Mouse (Mus musculus) retina, postnatal 1 day (tissue): ENCODE measurements at regions not wholly inside any gene's neighbourhood (a gene's known extent, or its start where the extent isn't known, plus 50 kb on each side); places are given as distances from the start of the nearest gene placed in this dataset.

Experiments used
- DNase-seq: peaks from one replicate; pipeline ENCODE4 v3.0.0-alpha.2; 2012

DNA sequence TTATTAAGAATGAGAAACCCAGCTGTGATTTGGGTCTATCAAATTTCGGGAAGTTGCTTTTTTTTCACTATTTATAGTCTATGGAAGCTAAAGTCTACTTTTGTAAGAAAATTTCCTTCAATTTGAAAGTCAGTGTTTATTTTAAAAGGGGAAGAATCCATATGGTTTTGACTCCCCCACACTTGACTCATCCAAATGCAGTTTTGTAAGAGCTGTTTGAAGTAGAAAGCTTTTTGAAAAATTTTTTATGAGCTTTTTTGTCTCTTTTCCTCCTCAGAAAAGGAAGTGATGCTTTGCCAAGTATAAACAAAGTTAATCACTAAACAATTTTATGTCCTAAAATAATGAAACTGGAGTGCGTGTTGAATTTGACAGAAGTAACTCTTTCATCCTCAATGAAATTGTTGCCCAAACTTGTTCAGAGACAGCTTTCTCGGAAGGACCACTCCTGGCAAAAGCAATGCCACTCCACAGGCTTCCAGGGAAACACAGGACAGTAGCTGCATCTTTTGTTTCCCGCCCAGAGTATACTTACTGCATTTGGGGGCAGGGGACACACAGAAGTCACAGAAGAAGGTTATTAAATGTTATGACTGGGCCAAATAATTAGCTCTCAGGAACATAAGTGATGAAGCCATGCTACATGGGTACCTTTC, 196.4 kb upstream of the Dcn start:
- no peak for DNase-seq

DNA sequence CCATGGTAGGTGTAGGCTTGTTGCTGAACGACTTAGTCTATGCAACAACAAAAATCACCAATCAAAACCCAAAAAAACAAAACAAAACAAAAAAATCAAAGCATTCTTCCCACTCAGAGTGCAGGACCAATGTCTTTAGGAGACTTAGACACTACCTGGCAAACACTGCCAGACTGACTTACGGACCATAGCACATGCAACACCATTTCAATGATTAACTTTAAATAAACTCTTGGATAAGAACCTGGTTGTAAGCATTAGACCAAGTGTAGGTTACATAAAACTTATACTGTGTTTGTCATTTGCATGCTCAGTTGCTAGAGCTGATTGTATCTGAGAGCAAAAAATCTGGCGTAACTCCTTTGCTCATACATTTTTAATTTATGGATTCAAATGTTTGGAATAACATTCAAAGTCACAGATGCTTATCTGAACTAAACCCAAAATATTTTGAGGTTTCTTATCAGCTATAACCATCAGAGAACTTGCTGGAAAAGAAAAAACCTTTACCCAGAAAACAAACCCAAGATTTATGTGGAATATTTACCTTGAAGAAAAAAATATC, 174.5 kb upstream of the Dcn start:
- no peak for DNase-seq

DNA sequence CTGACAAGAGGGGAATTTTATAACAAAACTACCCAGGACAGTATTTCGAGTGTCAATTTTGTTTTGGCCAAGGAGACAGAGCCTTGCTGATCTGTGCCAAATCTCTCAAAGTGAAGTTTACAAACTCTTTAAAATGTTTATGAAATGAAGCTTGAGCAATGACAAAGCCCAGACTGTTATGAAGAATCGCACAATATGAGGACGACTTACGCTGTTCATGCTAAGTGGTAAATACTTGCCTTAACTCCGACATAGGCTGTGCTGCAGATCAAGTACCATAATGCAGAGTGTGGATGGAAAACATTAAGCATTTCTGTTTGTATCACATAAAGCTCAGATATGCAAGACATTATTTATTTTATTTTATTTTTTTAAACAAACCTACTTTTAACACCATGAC, 169.8 kb upstream of the Dcn start:
- no peak for DNase-seq

DNA sequence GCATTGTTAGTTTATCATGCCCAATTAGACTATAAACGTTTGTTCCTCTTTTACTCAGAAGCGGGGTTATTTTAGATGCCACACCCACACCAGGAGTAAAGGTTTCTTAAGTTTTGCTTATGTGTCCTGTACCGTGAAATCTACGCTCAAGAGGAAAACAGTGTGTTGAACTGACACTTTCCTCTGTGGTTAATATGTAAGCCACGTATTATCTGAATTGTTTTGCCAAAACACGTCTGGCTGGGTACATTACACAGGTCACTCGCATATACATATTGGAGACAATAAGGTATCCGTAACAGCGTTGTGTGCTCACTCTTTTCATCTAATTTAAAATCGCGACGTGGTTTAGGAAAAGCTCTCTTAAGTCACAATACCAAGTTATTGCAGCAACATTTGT, 166.9 kb upstream of the Dcn start:
- no peak for DNase-seq

DNA sequence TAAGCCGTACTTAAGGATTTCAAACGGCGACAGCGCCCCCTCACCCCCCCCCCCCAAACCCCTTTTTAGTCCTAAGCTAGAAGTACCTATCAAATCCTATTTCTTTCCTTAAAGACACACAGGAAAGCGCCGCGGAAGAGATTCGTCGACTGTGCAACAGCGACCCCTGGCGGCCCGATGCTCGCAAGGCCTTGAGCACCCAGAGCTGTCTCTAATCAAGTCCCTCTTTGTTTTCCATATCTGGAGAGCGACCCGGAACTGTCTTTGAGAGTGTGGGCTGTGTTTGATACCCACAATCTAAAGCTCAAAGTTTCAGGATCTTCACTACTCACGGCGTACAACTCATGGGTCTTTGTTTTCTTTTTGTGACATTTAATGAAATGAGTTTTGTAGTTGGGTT, 166.4 kb upstream of the Dcn start:
- DNase-seq = peak; percentile 96

DNA sequence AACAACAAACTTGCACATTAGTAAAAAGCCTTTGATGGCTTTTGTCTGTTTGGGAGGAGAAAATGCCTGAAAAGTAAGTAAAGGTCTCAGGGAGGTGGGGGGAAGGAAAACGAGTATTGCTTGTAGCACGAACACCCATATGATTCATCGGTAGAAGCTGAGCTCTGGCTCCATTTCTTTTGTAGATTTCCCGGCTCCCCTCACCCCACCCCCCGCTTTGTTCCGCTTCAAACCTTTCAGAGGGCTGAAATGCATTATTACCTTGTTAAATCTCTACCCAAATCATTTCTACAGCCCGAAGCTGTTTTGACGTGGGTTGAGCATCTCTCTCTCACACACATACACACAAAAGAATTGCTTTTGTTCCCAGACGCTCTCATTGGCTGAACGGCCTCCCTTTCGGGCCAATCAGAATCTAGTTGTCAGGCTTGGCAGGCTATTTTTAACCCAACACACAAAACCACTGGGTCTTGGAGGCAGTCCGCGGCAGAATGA, 166.0 kb upstream of the Dcn start:
- DNase-seq = peak; percentile 97

DNA sequence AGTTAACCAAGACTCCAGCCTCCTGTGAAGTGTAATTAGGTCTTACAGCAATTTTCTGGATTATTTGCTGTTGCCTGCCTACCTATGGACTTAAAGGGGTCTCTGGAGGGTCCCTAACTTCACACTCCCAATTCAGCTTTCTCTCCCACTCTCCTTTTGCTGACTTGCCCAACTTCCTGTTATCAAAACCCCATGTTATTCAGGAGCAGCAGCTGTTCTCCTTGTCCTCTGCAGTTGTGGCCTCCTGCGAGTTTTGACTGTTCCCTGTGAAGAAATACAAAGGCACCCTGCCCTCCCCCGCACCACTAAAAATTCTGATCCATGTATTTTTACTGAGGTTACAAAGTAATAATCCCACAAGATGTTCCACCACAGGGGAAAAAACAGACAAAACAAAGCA, 146.8 kb upstream of the Dcn start:
- no peak for DNase-seq

DNA sequence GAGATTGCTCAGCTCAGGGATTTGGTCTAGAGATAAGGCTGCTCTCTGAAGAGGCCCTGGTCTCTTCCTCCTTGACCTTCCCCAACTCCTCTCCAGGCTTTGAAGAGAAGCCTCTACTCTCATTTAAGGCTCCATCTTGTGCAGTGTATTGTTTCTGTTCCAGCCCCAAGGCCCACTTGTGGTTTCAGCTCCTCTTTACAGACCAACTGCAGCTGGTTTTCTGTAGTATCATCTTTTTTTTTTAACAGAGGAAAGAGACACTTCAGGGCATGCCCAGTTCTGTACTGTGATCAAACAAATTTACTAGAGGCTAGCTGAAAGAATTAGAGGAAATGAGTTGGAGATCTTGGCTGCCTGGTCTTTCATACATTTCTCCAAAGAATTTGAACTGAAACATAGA, 145.4 kb upstream of the Dcn start:
- no peak for DNase-seq

DNA sequence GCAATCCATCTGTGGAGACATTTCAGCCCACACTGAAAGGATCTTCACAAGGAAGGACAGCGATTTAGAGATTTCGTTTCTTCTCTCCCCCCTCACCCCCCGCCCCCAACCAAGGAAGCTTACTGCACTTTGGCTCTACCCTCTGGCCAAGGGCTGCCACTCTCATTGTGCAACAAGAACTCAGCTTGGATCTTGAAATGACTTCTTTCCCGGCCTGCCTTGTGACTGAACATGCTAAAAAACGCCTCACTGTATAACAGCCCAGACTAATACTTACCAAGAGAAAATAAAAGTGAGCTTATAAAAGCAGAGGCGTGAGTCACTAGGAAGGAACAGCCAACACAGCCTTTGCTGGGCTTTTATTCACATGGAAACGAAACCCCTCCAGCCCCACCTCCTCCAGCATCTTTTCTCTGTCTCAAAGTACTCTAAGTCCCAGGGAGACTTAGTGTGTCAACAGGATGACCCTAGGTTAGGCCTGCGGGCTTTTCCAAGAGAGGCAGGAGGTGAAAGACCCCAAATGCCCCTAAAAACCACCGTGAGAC, 144.7 kb upstream of the Dcn start:
- DNase-seq = no peak

DNA sequence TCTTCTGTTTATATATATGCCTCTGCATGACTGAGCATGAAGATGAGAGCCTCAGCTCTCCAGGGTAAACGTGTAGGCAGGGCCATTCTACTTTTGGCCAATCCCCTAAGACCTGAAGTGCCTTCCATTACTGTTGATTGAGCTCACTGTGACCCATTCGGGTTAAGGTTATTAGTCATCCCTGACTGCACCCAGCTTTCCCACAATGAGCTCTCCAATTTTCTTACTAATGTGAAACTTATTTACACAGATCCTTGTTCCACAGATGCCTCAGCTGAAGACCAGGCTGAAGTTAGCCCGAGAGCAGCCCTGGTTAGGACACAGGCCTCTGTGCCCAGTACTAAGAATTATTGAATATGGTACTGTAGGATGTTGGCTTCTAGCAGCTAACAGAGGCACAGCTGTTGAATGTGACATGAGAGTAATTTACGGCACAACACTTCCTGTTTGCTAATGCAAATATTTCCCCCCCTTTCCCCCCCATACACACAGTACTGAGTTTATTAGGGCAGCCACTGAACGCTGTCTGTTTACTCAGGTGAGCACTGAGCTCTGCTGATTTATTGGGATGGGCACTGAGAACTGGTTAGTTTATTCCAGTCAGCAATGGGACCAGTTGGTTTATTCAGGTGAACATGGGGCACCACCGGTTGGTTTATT, 141.2 kb upstream of the Dcn start:
- peak; percentile 45 for DNase-seq

DNA sequence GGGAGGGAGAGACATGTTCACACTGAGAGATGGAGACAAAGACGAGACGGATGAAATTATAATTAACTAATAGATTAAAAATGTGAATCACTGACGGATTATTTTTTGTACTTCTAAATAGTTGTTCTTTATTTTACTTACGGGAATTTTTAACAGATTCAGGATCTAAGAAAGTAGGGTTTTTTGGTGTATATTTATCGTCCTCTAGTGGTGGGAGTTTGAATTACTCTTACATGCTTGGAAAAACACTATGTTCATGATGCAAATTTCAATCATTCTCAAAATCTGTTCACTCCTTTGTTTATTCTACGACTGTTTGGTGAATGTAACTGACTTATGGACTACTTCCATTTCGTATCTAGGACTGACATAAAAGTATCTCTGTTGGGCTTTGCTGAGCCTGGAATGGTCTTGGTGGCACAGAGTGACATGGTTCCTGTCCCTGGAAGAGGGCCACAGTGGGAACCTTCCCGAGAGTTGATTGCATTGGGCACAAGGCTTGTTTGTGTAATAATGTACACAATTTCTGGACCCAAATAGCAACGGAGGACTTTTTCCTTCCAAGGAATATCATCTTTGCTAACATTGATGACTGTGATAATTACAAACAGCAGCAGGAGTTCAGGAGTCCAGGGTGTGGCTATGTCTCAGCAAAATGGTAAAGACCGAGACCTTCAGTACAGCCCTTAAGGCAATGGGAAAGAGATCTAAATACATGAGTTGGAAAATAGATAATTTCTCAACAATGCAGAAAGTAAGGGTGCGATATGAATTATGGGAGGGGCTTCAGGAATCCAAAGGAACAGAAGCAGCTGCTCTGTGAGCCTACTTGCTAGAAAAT, 139.3 kb upstream of the Dcn start:
- DNase-seq = peak; percentile 68

DNA sequence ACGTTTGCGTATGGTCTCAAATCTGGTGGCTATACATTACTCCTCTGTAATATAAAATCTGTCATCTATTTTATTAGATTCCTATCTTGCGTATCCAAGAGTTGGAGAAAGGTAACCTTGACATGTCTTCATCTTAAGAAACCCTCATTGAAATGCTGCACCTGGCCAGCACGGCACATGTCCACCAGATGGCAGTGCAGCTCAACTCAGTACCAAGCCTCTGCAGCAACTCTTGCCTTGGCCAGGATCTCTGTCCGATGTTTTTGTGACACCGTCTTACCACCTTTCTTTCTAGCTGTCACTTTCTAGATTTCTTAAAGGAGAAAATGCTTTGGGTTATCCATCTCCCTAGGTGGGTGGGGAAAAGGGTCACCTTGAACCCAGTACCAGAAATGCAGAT, 134.1 kb upstream of the Dcn start:
- DNase-seq = peak; percentile 73

DNA sequence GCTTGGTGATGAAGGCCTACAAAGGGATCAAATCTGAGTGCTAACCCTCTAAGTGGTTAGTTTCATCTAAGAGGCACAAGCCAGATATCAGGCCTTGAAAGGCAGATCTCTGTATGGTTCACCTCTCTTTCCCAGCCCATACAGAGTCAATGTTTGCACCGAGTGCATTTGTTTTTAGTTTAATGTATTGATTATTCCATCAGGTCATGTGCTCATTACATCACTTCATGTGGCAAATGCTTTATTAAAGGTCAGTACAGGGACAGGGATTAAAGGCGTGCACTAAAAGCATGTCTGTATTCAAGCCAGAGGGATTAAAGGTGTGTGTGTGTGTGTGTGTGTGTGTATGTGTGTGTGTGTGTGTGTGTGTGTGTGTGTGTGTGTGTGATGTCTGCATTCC, 132.5 kb upstream of the Dcn start:
- DNase-seq = no peak

DNA sequence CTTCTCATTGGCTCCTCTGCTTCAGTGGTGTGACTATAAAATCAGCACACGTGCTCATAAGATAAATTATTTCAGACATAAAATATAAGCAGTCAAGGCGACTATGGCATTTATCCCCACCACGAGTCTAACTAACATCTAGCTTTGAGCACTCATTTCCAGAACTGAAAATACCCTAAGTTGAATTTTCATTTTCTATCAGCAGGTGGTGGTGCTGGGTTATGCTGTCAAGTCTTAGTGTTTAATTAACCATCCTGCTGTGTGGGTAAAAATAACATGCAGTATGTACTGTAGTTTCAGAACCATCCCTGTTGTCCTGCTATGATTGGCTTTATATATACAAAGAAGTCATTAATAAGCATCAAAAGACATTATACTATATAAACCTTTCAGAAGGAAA, 110.8 kb upstream of the Dcn start:
- no peak for DNase-seq

DNA sequence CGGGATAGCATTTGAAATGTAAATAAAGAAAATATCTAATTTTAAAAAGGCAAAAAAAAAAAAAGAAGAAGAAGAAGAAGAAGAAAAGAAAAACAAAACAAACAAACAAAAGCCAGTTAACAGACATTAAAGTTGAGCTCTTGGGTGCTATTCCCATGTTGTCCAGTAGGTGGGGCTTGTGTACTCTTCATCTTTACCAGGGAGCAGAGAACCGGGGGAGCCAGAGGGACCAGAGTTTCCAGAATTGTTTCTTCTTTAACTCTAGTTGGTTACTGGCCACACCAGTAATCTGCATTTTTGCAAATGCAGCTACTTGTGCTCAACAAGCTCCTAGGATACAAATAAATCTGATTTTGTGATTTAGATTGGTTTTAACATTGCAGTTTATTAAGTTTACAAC, 103.6 kb upstream of the Dcn start:
- DNase-seq = peak; percentile 73

DNA sequence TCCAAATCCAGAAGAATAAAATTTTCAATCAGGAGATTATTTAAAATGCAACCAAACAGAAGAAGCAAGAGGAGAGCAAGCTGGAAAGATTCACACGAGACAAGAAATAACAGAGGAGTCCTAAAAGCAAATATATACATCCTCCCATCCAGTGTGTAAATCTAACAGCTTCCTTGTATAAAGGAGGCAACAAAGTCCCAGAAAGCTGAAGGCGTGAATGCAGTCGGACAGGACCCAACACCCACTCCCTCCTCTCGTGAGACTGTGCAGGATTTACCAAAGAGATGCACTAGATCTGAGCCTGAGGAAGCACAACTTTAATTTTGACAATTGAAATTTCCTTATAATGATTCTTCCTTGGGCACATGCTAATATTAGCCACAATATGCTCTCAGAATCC, 103.0 kb upstream of the Dcn start:
- no peak for DNase-seq

DNA sequence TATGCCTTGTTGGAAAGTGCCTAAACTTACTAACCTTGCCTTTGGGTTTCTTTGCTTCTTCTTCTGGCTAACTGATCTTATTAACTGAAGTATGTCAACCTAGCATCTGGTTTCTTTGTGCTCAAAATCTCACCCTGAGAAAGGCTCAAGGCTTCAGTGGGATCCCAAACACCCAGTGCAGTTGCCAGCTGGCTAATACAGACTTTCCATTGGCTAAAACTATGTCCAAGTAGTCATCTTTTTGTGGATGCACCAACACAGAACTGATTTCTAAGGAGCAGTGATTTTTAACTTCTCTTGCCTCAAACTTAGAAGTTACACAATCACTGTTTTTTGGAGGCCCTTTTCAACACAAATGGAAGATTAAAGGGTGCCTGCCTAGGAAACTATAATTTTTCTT, 97.8 kb upstream of the Dcn start:
- no peak for DNase-seq

DNA sequence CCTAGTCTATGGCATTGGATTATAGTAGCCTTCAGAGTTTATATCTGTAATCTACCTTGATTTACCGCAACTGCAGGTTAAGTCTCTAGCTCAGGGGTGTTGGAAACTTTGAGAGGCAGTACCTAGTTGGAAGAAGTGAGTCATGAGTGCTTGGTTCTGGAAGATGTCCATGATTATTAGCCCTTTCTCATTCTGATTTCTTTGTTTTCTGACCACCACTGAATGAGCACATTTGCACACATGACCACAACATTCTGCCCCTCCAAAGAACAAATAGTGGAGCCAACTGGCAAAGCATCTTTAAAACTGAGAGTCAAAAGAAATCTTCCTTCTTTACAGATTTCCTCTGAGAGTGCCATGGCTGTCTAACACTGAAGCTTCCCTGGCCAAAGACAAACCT, 95.5 kb upstream of the Dcn start:
- DNase-seq = no peak

DNA sequence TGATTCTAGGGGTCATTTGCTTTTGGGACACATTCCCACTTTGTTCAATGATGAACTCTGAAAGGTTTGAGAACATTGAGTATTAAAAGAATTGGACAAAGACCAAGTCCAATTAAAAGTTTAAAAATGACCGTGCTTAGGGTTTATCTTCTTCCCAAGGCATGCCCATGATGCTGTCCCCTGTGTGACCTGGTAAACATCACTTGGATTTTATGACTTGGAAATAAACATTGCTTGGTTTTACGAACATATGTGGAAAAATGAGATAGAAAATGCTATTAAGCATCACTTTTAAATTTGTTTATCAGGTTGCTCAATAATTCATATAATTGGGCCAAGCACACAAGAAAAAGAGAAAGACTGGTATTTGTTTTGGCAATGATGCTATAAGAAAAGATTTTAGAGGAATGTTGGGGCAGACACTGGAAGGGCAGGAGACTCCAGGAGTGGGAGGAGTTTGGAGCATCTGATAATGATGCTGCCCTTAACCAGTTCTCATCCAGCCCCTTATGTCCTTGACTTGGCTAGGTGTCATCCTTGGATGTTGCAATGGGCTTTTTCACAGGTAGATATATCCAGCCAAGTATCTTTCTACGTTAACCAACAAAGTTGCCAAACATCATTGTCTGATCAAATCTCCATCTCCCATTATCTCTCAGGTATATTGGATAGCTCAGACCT, 92.1 kb upstream of the Dcn start:
- no peak for DNase-seq

DNA sequence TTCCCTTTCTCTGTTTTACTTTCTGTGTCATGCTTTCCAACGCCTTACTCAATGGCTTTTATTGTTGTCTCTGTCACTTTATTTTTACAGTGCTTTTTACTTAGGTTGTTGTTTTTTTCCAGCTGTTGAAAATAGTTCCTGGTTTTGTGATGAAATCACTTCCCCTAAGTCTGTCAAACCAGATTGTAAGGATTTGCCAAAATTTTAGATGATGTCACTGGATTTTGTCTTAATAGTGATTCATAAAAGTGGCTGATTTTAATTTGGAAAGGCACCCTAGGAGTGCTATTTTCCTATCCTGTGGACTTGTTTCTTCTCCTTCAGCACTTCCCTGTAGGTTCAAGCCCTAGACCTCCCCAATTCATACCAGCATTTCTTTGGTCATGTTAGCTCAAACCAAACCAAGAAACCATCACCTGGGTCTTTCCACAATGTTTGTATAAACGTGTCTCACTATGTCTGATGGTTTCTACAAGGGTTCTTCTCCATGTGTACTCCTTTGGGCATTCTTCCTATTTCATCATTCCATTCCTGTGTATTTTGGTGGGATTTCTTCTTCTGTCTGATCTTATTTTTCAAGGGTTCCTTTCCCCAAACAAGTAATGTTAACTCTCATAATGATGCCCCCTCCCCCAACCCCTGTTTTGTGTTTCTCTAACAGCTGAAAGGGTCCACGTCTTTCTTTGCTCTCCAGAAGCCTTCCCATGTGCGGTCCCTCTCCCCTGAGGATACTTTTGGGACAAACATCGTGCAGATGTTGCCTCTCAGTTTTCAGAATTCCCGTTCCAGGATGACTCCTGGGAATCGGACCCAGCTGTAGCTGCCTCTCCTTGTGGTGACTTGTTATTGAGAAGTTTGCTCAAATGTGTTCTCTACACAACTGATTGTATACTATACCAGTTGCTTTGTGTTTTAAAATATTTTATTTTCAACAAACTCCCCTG, 89.5 kb upstream of the Dcn start:
- no peak for DNase-seq

DNA sequence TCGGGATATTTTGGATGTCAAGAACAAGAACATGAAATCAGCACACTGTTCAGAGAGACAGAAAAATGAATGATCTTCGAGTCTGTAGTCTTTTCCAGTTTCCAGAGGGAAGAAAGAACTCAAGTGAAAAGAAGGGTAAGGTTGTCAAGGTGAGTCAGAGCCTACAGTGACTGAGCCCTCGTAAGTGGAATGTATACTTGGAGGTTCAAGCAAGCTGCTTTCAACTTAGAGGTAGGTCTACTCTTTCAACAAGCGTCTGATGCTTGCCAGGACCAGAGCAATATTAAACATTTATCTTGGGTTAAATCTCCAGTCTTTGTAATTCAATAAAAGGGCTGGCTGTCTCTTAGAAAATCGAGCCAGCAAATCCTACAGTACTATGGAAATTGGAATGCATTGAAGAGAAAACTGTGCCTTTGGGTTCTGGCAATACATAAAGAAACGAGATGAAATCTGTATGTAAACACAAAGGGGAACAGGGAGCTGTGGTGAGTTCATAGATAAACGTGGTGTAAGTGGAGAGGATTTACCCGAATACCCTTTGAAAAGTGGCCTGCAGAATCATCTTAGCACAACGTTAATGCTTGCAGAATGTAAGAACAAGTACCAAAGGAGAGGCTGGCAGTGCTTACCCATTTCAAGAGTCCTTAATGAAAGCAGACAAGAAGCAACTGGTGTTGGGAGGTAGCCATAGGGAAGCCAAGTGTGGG, 82.2 kb upstream of the Dcn start:
- no peak for DNase-seq
